Mouse (Mus musculus) brain, embryonic 14.5 days (tissue): ENCODE measurements around the gene Hoxc11. TPM values are rescaled to one million over a fixed set of nuclear protein-coding genes. Genes with fewer than 3 reads are reported as not detected.

Experiments used
- DNase-seq: peaks from one replicate; pipeline ENCODE4 v3.0.0-alpha.2; 2011; ENCODE audit warnings: low read depth
- CTCF ChIP-seq: fragments of 200-500 bp; IDR thresholded peaks from 2 replicates; pipeline ENCODE4 v1.5.1; 2012; ENCODE audit warnings: inconsistent platforms, mild to moderate bottlenecking, moderate library complexity, borderline replicate concordance; ENCODE audit not compliant: insufficient read depth, insufficient read length; ENCODE audit errors: extremely low read depth
- POLR2A ChIP-seq: fragments of 200-500 bp; IDR thresholded peaks from 2 replicates; pipeline ENCODE4 v1.6.1; 2012; ENCODE audit warnings: mild to moderate bottlenecking, inconsistent platforms, borderline replicate concordance; ENCODE audit not compliant: poor library complexity, insufficient read depth, insufficient read length, severe bottlenecking; ENCODE audit errors: extremely low read depth
- polyA plus RNA-seq: library from polyadenylated mRNA; depleted of rRNA; stranded (reverse); fragments of >200 nt; gene quantifications from 2 replicates; pipeline ENCODE4 v1.2.3, GENCODE M21; 2012

Hoxc11 gene
- polyA plus RNA-seq, 1 experiment: not detected

DNA sequence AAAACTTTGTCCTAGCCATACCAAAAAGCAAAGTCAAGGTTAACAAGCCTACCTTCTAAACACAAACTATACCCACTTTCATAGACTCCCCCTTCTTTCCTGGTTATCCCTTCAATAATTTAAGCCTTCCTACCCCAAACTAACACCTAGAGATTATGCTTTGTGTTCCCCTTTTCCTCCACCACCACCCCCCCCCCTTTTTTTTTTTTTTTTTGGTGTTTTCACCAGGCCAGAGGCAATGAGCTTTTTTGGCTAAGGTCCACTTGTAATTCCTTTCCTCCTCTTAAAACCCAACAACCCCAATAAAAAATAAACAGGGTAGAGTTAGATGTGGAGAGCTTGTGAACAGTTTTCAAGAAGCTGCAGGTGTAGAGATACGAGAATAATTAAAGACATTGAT lies 15.1 kb downstream of the Hoxc11 start:
- TF ChIP-seq POLR2A (no peak), CTCF (no peak)
- DNase-seq: no peak

DNA sequence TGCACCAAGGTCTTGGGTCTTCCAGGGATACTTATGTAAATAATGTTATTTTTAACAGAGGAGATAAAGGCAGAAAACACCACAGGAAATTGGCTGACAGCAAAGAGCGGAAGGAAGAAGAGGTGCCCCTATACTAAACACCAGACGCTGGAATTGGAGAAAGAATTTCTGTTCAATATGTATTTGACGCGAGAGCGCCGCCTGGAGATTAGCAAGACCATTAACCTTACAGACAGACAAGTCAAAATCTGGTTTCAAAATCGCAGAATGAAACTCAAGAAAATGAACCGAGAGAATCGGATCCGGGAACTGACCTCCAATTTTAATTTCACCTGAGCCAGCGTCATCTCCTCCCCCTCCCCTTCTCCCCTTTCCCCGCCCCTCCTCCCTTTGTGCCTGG lies 16.5 kb downstream of the Hoxc11 start:
- peak; percentile 29; the same call in 1 of the 2 replicates for TF ChIP-seq CTCF
- TF ChIP-seq POLR2A: no peak
- DNase-seq: peak; percentile 61

DNA sequence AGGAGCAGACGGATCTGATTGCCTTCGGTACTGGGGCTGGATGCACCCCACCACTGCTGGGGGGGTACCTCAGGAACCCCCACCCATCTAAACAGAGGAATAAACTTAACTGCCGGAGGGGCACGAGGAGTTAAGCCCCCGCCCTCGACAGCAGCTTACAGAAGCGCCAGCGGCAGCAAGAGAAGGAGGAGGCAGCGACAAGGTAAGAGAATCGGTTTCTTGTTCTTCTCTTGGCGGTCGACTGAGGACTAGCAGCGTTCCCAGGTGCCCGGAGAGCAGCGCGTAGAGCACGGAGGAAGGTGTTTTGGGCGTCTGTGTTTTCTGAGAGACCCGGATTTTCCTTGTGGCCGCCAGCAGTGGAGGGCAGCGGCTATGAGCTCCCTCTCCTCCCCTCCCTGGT lies 18.0 kb downstream of the Hoxc11 start:
- TF ChIP-seq POLR2A: no peak
- TF ChIP-seq CTCF: no peak

DNA sequence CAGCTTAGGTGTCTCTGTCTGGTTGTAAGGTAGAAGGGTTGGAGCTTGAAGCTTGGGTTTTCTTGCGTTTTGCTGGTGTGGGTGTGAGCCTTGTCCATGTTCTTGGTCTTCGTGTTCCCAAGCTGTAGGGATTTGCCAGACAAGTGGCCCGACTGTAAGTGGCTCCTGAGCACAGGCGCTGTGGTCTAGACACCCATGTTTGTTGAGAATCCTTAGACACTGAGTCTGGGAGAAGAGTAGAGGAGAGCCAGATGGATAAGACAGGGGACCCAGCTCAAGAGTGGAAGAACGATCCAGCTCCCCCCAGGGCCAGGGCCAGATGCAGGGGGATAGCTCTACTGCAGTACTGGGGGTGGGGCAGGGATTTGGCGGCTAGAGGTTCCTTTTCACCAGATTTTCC lies 18.5 kb downstream of the Hoxc11 start:
- TF ChIP-seq CTCF (no peak), POLR2A (no peak)
- DNase-seq: no peak

More for the DNA sequence above, 18.0 kb downstream of the Hoxc11 start:
- DNase-seq: no peak

DNA sequence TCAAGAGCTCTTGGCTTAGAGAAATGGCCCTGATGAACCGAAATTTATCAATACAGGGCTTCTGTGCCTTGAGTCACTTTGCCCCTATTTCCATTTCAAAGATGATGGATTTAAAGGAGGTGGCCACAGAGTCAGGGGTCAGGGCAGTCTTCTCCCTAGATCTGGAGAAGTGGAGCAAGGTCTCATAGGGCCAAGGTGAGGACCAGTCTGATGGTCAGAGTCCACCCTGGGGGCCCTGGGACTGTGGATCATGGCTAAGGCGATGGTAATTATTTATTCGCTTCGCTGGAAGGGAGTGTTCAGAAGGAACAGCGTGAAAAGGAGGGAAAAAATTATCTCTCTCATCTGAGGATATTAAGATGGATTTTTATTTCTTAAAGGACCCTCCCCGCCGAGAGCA lies 20.8 kb downstream of the Hoxc11 start:
- no peak for TF ChIP-seq POLR2A
- no peak for TF ChIP-seq CTCF
- DNase-seq: no peak

DNA sequence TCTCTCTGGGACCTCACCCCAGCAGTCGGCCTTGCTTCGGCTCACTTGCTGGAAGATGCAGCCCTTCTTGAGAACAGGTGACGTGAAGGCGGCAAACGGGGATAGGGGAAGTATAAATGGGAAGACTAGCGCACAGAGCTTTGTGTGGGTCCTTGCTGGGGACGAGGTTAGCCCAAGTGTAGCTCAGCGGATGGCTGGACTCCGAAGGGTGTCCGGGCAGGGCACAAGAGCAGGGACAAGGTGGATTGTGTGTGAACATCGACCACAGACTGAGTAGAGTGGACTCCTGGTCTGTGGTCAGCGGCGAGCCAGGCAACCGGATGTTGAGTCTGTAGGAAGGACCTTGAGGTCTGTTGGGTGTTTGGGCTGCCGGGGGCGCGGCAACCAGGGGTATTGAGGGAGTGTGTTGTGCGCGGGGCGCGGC lies 21.5 kb downstream of the Hoxc11 start:
- DNase-seq: no peak
- TF ChIP-seq POLR2A: no peak

DNA sequence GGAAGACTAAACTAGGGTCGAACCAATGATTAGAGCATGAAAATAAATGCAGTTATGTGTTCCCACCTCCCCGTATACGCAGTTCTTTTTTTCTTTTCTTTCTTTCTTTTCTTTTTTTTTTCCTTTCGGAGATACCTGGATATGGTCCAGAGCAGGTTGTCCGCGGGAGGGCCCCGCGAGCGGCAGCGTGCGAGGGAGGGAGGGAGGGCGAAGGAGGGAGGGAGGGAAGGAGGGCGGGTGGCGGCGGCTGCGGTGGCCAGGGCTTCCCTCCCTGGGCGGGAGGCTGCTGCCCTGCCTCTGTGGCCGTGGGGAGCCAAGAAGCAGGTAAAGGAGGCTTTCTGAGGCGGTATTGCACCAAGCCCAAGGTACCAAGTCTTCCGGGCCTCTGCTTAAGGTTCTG lies 21.9 kb downstream of the Hoxc11 start, which contains the start of gene Hoxc9:
Gene Hoxc9, plus strand, starts transcription at position 269 of the 400 bp plus-strand sequence.
- no peak for DNase-seq
- TF ChIP-seq CTCF (no peak), POLR2A (no peak)

DNA sequence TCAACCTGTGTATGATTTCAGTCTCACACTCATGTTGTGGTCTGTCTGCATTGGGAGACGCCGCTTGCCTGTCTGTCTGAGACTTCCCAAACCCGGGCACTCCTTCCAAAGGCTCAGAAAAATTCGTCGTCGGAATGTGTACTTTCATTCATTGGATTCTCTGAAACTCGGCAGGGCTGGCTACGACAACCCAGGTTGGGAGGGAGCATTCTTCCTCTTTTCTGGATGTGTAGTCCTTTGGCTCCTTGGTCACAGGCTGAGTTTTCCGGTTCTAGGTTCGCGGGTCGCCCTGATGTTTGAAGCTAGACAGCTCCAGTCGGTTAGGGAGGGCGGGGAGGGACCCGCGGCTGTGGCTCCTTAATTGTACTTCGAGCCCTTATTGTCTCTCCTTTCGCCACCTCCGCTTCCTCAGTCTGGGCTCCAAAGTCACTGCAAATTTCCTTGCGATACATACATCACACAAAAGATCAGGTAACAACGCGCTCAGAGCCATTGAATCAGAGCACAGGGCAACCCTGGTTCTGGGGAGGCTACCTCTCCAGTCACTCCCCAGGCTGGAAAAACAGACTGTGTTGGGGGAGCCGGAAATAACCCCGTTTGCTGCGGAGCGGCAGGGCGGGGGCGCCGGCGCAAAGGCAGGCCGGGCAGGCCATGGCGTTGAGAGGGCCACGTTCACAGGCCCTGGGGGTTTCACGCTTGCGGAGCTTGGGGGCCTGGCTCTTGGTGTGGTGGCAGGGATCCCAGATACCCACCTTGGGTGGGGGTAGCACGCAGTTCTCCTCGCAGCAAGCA lies 22.6 kb downstream of the Hoxc11 start:
- DNase-seq: no peak
- TF ChIP-seq POLR2A (no peak), CTCF (no peak)

DNA sequence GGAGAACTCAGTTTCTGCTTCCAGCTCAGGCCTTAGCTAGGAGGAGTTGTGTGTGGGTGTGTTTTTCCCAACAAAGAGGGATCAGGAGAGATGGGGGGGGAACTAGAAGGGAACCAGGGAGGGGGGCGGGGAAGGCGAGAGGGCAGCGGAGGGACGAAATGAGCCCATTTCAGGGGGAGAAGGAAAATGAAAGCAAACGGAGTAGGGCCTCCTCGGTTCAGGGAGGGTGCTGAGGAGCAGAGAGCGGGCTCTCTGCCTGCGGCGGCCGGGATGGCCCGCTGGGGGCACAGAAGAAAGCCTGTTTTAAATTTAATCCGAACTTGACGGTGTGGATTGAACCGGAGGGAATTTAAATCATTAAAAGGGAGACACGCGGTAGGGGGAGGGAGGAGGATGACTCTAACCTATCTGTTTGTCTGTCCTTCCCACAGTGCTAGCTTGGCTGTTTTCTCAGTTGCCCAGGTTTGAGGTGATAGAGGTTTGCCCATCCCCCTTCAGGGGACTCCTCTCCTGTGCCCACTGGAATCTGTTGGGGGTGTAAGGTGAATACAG lies 23.3 kb downstream of the Hoxc11 start:
- no peak for TF ChIP-seq POLR2A
- no peak for TF ChIP-seq CTCF

DNA sequence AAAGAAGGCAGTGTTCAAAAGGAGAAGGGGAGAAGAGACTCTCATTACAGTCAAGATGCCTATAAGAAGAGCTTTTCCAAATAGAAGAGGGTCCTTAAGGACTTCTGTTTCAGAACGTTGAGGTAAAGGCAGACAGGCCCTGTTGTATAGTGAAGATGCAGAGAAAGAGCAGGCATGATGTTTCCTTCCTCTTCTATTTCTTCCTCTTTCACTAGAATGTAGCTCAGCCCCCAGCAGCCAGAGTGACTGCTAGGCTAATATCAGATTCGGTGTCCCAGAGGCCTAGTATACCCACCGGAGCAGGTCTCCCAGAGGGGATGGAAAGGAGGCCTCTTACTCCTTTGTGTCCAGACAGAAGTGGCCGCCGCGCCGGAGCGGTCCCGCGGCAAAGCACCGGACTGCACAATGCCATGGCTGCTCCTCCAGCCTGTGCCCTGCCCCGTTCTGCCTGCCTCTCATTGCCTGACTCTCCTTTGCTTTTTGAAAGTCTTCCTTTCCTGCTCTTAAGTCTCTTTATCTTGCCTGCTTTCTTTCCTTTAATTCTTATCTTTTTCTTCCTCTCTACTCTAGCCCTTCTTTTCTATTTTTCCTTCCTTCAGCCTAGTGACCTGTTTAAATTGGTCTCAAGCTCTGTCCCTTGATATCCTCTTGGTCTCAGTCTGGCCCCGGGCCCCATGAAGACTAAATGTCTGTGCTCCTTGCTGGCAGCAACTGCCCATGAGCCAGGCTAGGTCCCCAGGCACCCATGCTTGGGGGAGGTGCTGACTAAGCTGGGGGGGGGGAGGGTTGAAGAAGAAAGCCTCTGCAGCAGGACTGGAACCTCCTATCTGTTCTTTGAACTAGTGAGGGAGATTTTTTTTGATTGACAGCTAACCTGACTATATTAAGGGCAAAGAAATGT lies 24.6 kb downstream of the Hoxc11 start:
- TF ChIP-seq POLR2A: no peak
- TF ChIP-seq CTCF: no peak
- no peak for DNase-seq

More for the DNA sequence above, 23.3 kb downstream of the Hoxc11 start:
- DNase-seq: no peak

DNA sequence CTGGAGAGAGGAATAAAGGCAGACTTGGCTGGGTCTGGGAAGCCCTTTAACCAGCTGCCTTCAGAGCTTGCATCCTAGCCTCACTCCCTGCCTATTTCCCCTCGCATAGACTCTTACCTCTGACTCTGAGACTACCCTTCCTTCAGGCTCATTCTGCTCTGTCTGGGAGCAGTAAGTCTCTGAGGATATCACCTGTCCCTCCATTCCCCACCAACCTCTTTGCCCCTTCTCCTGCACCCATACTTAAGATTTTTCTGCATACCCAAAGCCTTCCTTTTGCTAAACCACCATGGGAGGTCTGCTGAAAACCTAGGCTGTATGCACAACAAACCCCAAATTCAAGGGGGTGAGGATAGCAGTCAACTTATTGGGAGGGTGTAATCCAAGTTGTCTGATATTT lies 25.7 kb downstream of the Hoxc11 start:
- DNase-seq: no peak
- TF ChIP-seq CTCF: no peak
- no peak for TF ChIP-seq POLR2A
